Mouse (Mus musculus) cerebellum, adult 2 months (tissue): Measurements from ENCODE around the gene Fam32a. TPM values are rescaled to one million over a fixed set of nuclear protein-coding genes. Genes with fewer than 3 reads are reported as not detected.

Experiments used
- DNase-seq, 2 experiments: peaks; one replicate each; pipeline ENCODE4 v3.0.0; 2021
- H3K27ac ChIP-seq: fragments of 200-500 bp; 2 replicates; pipeline ENCODE4 v1.5.1; 2012; ENCODE audit warnings: low read length, control low read depth, inconsistent platforms; ENCODE audit not compliant: insufficient read depth
- H3K27me3 ChIP-seq: fragments of 200-500 bp; 2 replicates; pipeline ENCODE4 v1.6.1; 2012; ENCODE audit warnings: inconsistent platforms, mild to moderate bottlenecking, low read length, moderate library complexity; ENCODE audit not compliant: control insufficient read depth, insufficient read depth
- H3K4me1 ChIP-seq: fragments of 200-500 bp; 2 replicates; pipeline ENCODE4 v1.6.1; 2011; ENCODE audit warnings: low read length; ENCODE audit not compliant: control insufficient read depth, insufficient read depth
- H3K4me3 ChIP-seq: fragments of 200-500 bp; replicated peaks from 2 replicates; pipeline ENCODE3; 2011; ENCODE audit warnings: mild to moderate bottlenecking, low read depth, low read length, control low read depth; ENCODE audit not compliant: insufficient read depth
- CTCF ChIP-seq: fragments of 200-500 bp; IDR thresholded peaks from 2 replicates; pipeline ENCODE4 v1.5.1; 2011; ENCODE audit warnings: low read depth, mild to moderate bottlenecking, control low read depth, low read length, moderate library complexity, borderline replicate concordance; ENCODE audit not compliant: insufficient read depth
- POLR2A ChIP-seq: fragments of 200-500 bp; IDR thresholded peaks from 2 replicates; pipeline ENCODE4 v1.6.1; 2011; ENCODE audit warnings: low read length, control low read depth, borderline replicate concordance; ENCODE audit not compliant: insufficient read depth
- WGBS: fragments of 180-500 bp; shearing (Covaris S2); methylation state at CpG from one replicate; pipeline ENCODE4 v1.1.7; 2018; 5-methylcytosine and 5-hydroxymethylcytosine counted together
- polyA plus RNA-seq: library from polyadenylated mRNA; depleted of rRNA; stranded (reverse); fragments of >200 nt; gene quantifications from 2 replicates; pipeline ENCODE4 v1.2.3, GENCODE M21; 2012

The Fam32a gene
- polyA plus RNA-seq, 1 experiment: 78.5 TPM

GRCm38 (mm10) chr8:72261872-72262271 lies 42.3 kb downstream of the Fam32a start:
- DNase-seq: peak in 1 of 2 experiments; percentile 25
- H3K4me3 ChIP-seq: no peak overlapping the region
- peaks cover 2% of the 10 kb centered on the region; the same call in 1 of the 2 replicates for H3K4me1 ChIP-seq
- WGBS: 64% methylated on average over 5 of the region's 5 CpGs
- no peak for TF ChIP-seq POLR2A
- peak; percentile 49 for TF ChIP-seq CTCF
- H3K27ac ChIP-seq: no peak overlapping the region
- no peaks in the 10 kb centered on the region for H3K27me3 ChIP-seq

- Histone ChIP-seq H3K4me1 (peaks cover 2% of the 10 kb centered on the region; the same call in 1 of the 2 replicates), H3K27ac (no peak overlapping the region), H3K4me3 (no peak overlapping the region), H3K27me3 (no peaks in the 10 kb centered on the region)
- TF ChIP-seq POLR2A: no peak
- TF ChIP-seq CTCF: no peak
- 93% methylated on average over 2 of the region's 2 CpGs for WGBS
- no peak for DNase-seq
These were observed 43.2 kb downstream of the Fam32a start for GRCm38 (mm10) chr8:72262756-72263155.

GRCm38 (mm10) chr8:72263451-72263850 lies 43.9 kb downstream of the Fam32a start:
- Histone ChIP-seq H3K27ac (no peak overlapping the region), H3K27me3 (no peaks in the 10 kb centered on the region), H3K4me3 (no peak overlapping the region), H3K4me1 (peaks cover 2% of the 10 kb centered on the region; the same call in 1 of the 2 replicates)
- WGBS: 74% methylated on average over 7 of the region's 7 CpGs
- TF ChIP-seq CTCF (no peak), POLR2A (no peak)
- DNase-seq: no peak

GRCm38 (mm10) chr8:72265342-72265741 lies 45.8 kb downstream of the Fam32a start:
- Histone ChIP-seq H3K27ac (no peak overlapping the region), H3K4me3 (no peak overlapping the region), H3K27me3 (no peaks in the 10 kb centered on the region), H3K4me1 (peaks cover 2% of the 10 kb centered on the region; the same call in 1 of the 2 replicates)
- WGBS: 25% methylated on average over 7 of the region's 7 CpGs
- no peak for DNase-seq
- no peak for TF ChIP-seq CTCF
- no peak for TF ChIP-seq POLR2A

GRCm38 (mm10) chr8:72266671-72267070 lies 47.1 kb downstream of the Fam32a start:
- no peaks in the 10 kb centered on the region for H3K27me3 ChIP-seq
- H3K27ac ChIP-seq: no peak overlapping the region
- no peak overlapping the region for H3K4me3 ChIP-seq
- TF ChIP-seq POLR2A: no peak
- no peak for TF ChIP-seq CTCF
- no peaks in the 10 kb centered on the region for H3K4me1 ChIP-seq
- DNase-seq: no peak

- 96% methylated on average over 8 of the region's 8 CpGs for WGBS
- TF ChIP-seq CTCF (no peak), POLR2A (no peak)
- DNase-seq: no peak
- Histone ChIP-seq H3K4me1 (no peaks in the 10 kb centered on the region), H3K4me3 (no peak overlapping the region), H3K27ac (no peak overlapping the region), H3K27me3 (no peaks in the 10 kb centered on the region)
These were observed 47.6 kb downstream of the Fam32a start for GRCm38 (mm10) chr8:72267106-72267505.

GRCm38 (mm10) chr8:72268356-72268755 lies 48.8 kb downstream of the Fam32a start:
- no peak for DNase-seq
- no peaks in the 10 kb centered on the region for H3K27me3 ChIP-seq
- H3K27ac ChIP-seq: no peak overlapping the region
- H3K4me3 ChIP-seq: no peak overlapping the region
- TF ChIP-seq CTCF: no peak
- no peak for TF ChIP-seq POLR2A
- 75% methylated on average over 15 of the region's 15 CpGs for WGBS
- H3K4me1 ChIP-seq: no peaks in the 10 kb centered on the region

GRCm38 (mm10) chr8:72270606-72271005 lies 51.1 kb downstream of the Fam32a start:
- Histone ChIP-seq H3K27ac (no peak overlapping the region), H3K4me3 (no peak overlapping the region), H3K4me1 (no peaks in the 10 kb centered on the region), H3K27me3 (no peaks in the 10 kb centered on the region)
- TF ChIP-seq CTCF (no peak), POLR2A (no peak)
- DNase-seq: no peak
- WGBS: 67% methylated on average over 12 of the region's 12 CpGs

- DNase-seq: no peak
- 78% methylated on average over 11 of the region's 11 CpGs for WGBS
- Histone ChIP-seq H3K4me1 (no peaks in the 10 kb centered on the region), H3K4me3 (no peak overlapping the region), H3K27me3 (no peaks in the 10 kb centered on the region), H3K27ac (no peak overlapping the region)
- TF ChIP-seq POLR2A (no peak), CTCF (no peak)
These were observed 51.6 kb downstream of the Fam32a start for GRCm38 (mm10) chr8:72271051-72271660.
